ENCODE assay signal across 8 mouse cellular contexts in genomic region chr16:93815856-93816736, GRCm38 (mm10). TPM values are rescaled to one million over a fixed set of nuclear protein-coding genes. Genes with fewer than 3 reads are reported as not detected.
DNase-seq lines count a peak whose midpoint lies in the region; ATAC-seq and TF ChIP-seq lines count a peak whose summit lies in the region.

No protein-coding gene starts in this region.

- peak; percentile 34; the same call in 1 of the 2 replicates for TF ChIP-seq EP300 in lung, postnatal 0 days (IDR thresholded peaks at IDR 0.05)

- H3K27me3 ChIP-seq in E14TG2a.4 (ENCODE audit: insufficient read depth, low read length) = no peaks in the 10 kb centered on the region
- H3K27me3 ChIP-seq in heart, embryonic 11.5 days (ENCODE audit: control insufficient read depth, insufficient read depth, low read length) = no peaks in the 10 kb centered on the region
- no peaks in the 10 kb centered on the region for H3K27me3 ChIP-seq in kidney, embryonic 16.5 days (ENCODE audit: insufficient read depth, low read length)
- H3K27me3 ChIP-seq in lung, postnatal 0 days (replicated peaks; ENCODE audit: insufficient read depth, low read length) = no peaks in the 10 kb centered on the region

- H3K36me3 ChIP-seq in E14TG2a.4 (ENCODE audit: insufficient read depth, low read length) = peaks cover 8% of the 10 kb centered on the region
- 0 out of 2 replicates have a peak, but pooled peaks cover 4% of the 10 kb centered on the region for H3K36me3 ChIP-seq in heart, embryonic 11.5 days (ENCODE audit: control insufficient read depth, insufficient read depth, low read length)
- peaks cover 12% of the 10 kb centered on the region for H3K36me3 ChIP-seq in kidney, embryonic 16.5 days (ENCODE audit: insufficient read depth, low read length)
- 0 out of 2 replicates have a peak, but pooled peaks cover 8% of the 10 kb centered on the region for H3K36me3 ChIP-seq in lung, postnatal 0 days (ENCODE audit: insufficient read depth, low read length)

- peak overlapping the region; percentile 76 for H3K27ac ChIP-seq in heart, embryonic 11.5 days (ENCODE audit: low read depth, low read length)
- peak overlapping the region; percentile 88 for H3K27ac ChIP-seq in kidney, embryonic 16.5 days (ENCODE audit: low read length)
- peak overlapping the region; percentile 68 for H3K27ac ChIP-seq in lung, postnatal 0 days (ENCODE audit: low read length)

- DNase-seq in B cell, adult 2 months = peak; percentile 85
- peak; percentile 81 for DNase-seq in c-Kit-positive CD71-positive TER-119-positive erythroid progenitor cells, embryonic 14.5 days (ENCODE audit: low spot score)
- DNase-seq in lung, postnatal 0 days (ENCODE audit: low spot score) = peak; percentile 86
- peak; percentile 83 to 91 for DNase-seq in spleen, postnatal 4 days (ENCODE audit: low spot score in 2 of 2)
- DNase-seq in cerebellum, adult 11 months = no peak

- peak overlapping the region; percentile 9 for H3K4me2 ChIP-seq in heart, embryonic 11.5 days
- H3K4me2 ChIP-seq in kidney, embryonic 16.5 days (replicated peaks; ENCODE audit: low read depth, low read length) = peak overlapping the region; percentile 14
- H3K4me2 ChIP-seq in lung, postnatal 0 days (replicated peaks; ENCODE audit: low read depth, low read length) = peak overlapping the region; percentile 23

- no peak for ATAC-seq in heart, embryonic 11.5 days (replicated peaks; ENCODE audit: insufficient number of reproducible peaks, low FRiP score, low TSS enrichment)
- peak; percentile 55 for ATAC-seq in kidney, embryonic 16.5 days (ENCODE audit: low FRiP score, low TSS enrichment)
- peak; percentile 88 for ATAC-seq in lung, postnatal 0 days

- TF ChIP-seq CTCF in E14TG2a.4 (conservative IDR thresholded peaks at IDR 0.05; ENCODE audit: low read length) = no peak
- TF ChIP-seq CTCF in lung, postnatal 0 days (IDR thresholded peaks at IDR 0.05) = no peak

- H3K4me3 ChIP-seq in E14TG2a.4 (replicated peaks; ENCODE audit: low read length) = peak overlapping the region; percentile 72
- no peak overlapping the region for H3K4me3 ChIP-seq in heart, embryonic 11.5 days (ENCODE audit: low read depth, low read length)
- H3K4me3 ChIP-seq in kidney, embryonic 16.5 days (ENCODE audit: low read length) = no peak overlapping the region
- H3K4me3 ChIP-seq in lung, postnatal 0 days (ENCODE audit: low read depth, low read length) = 0 out of 2 replicates have a peak overlapping the region, but pooled peaks have one; percentile 4

- peaks cover 64% of the 10 kb centered on the region for H3K4me1 ChIP-seq in E14TG2a.4 (replicated peaks; ENCODE audit: low read depth, low read length)
- H3K4me1 ChIP-seq in heart, embryonic 11.5 days (ENCODE audit: control insufficient read depth, insufficient read depth, low read length) = peaks cover 9% of the 10 kb centered on the region
- H3K4me1 ChIP-seq in kidney, embryonic 16.5 days (ENCODE audit: insufficient read depth, low read length) = peaks cover 30% of the 10 kb centered on the region
- H3K4me1 ChIP-seq in lung, postnatal 0 days (ENCODE audit: insufficient read depth, low read depth, low read length) = peaks cover 10% of the 10 kb centered on the region; the same call in 1 of the 2 replicates

- H3K9me3 ChIP-seq in E14TG2a.4 (ENCODE audit: low read length) = peaks cover 11% of the 10 kb centered on the region
- H3K9me3 ChIP-seq in heart, embryonic 11.5 days (replicated peaks; ENCODE audit: control insufficient read depth, low read length) = 0 out of 2 replicates have a peak, but pooled peaks cover 3% of the 10 kb centered on the region
- peaks cover 13% of the 10 kb centered on the region for H3K9me3 ChIP-seq in kidney, embryonic 16.5 days (ENCODE audit: low read length)
- no peaks in the 10 kb centered on the region for H3K9me3 ChIP-seq in lung, postnatal 0 days (ENCODE audit: low read length)

- 54% methylated on average over 20 of the region's 20 CpGs for WGBS in heart, embryonic 11.5 days (ENCODE audit: insufficient replicate concordance)
- 48% methylated on average over 20 of the region's 20 CpGs for WGBS in kidney, embryonic 16.5 days
- WGBS in lung, postnatal 0 days = 30% methylated on average over 20 of the region's 20 CpGs

- peak overlapping the region; percentile 13; the same call in 1 of the 2 replicates for H3K9ac ChIP-seq in heart, embryonic 11.5 days (ENCODE audit: low read depth, low read length)
- H3K9ac ChIP-seq in kidney, embryonic 16.5 days (replicated peaks; ENCODE audit: low read length) = peak overlapping the region; percentile 24; the same call in 1 of the 2 replicates
- H3K9ac ChIP-seq in lung, postnatal 0 days (replicated peaks; ENCODE audit: low read depth) = no peak overlapping the region; the same call in 1 of the 2 replicates

RNA-seq across cellular contexts. Expression of gene Morc3, which starts 15.8 kb away (rescaled TPM):
- 22.8 and 25.3 TPM in 2 replicates for polyA plus RNA-seq in heart, embryonic 11.5 days (2014; fragmentation: Nextera tagmentation; extraction: Ambion mirVana)
- 33.1 and 33.3 TPM in 2 replicates for polyA plus RNA-seq in kidney, embryonic 16.5 days (2015; fragmentation: Nextera tagmentation; extraction: Ambion mirVana)
- 20.8 and 26.5 TPM in 2 replicates for polyA plus RNA-seq in lung, postnatal 0 days (2015; fragmentation: Nextera tagmentation; extraction: Ambion mirVana)

Comparison
In these comparisons a context has a peak if more than half of its experiments do, and no peak if none do; other contexts are left out.
1. H3K4me3 ChIP-seq: peak in E14TG2a.4 (single experiment) and lung, postnatal 0 days (single experiment); none in heart, embryonic 11.5 days (single experiment) and kidney, embryonic 16.5 days (single experiment).
2. Peak in every context shown above with its lines, with median percentiles within 50 percentile points of each other: H3K27ac ChIP-seq and H3K4me2 ChIP-seq.